Mouse (Mus musculus) neural tube, embryonic 10.5 days (tissue): ENCODE data around the gene Enox2.
"Not testable (repeated sequence)": the region's sequence is repeated elsewhere in the genome, so short reads cannot be mapped to it uniquely, and the experiment has no call there.

Experiments used
- DNase-seq: peaks from one replicate; pipeline ENCODE4 v3.0.0-alpha.2; 2017; ENCODE audit warnings: low spot score; ENCODE audit errors: extremely low spot score

Enox2 gene

DNA sequence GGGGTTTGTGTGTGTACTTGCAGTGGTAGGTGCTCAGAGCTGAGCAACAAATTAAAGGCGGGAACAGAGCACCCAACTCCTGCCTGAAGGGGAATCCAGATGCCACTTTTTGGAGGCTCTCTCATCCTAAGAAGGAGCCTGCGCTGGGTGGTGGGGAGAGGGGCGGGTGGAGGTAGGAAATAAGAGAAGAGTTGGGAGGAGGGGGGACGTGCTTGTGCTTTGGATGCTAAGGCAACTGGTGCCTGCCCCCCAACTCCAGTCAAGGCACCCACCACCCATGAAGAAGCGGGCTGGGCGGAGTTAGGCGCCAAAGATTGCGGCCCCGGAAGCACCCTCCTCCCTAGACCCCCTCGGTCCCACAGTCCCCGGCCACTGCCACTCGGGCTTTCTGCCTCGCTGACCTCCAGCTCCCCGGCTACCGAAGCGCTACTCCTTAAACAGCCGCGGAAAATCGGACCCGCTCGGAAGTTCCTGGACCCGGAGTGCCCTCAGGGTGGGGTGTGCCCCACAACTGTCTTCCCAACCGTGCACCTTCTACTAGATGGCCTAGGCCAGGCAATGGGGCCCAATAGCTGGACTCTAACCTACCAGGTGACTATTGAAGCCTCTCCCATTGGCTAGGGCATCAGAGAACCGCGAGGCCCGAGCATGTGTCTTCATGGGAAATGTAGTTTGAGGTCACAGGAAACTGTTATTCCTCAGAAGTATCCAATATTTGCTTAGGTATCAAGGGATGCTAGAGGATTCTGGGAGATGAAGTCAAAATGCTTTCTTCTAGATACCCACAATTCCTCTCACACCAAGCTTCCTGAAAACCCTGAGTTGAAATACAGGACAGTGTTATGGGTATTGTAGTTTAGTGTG, at the start of gene Enox2:
Gene Enox2 (minus strand): TSS at position 560 of the 864 bp plus-strand sequence.
- peak; percentile 71 for DNase-seq

DNA sequence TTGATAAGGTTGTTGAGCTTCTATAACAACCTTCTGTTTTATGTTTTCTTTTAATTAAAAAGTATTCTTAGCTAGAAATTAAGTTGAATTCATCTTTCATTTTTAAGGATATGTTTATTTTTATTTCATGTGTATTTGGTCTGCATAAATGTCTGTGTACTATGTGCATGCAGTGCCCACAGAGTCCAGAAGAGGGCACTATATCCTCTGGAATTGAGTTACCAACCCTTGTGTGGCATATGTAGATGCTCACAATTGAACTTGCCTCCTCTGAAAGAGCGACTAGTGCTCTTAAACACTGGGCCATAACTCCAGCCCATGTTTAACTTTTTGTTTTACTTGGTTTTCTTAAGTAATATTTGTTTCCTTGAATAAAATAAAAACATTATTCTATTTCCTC, 21.4 kb upstream of the Enox2 start:
- DNase-seq, result peak; percentile 15

DNA sequence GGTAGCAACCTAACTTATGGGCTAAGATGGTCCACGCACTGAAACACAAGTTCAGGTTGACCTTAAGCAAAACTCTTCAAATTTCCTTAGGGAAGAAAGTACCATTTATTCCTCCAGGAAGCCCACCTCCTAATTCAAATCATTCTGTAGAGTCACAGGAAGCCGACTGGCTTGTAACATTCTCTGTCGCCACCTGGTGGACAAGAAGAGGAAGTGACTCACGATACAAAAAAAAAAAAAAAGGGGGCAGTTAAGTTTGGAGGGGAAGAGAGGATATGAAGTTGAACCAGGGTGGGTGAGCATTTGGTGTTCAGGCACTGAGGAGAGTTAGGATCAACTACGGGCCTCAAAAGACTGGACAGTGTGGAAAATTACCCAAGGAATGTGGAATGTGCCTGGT, 18.6 kb upstream of the Enox2 start:
- no peak for DNase-seq

DNA sequence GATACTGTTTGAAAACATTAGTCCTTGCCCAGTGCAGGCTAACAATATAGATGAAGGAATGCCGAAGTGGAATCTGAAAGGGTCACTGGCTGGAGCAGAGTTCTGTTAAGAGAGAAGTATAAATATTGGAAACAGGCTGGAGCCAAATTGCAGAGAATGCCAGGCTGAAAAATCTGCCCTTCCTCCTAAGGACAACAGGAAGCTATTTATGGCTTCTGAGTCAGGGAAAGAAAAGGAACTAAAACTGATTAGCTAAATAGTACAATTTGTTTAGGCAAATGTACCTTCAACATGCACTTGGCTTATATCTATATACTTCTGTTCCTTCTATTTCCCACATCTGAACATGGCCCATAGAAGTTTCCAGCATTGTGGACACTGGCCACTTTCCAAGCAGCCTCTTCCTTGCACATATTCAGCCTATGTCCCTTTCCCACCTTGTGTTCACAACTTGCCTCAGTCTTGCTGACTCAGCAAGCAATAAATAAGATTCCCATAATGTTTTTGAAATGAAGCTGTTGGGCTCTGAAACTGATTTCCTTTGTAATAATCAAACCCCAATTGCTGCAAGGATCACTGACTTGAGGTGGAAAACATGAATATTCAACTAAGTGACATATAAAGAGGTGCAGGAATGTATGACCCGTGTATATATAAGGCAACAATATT, 8.0 kb downstream of the Enox2 start:
- no peak for DNase-seq

DNA sequence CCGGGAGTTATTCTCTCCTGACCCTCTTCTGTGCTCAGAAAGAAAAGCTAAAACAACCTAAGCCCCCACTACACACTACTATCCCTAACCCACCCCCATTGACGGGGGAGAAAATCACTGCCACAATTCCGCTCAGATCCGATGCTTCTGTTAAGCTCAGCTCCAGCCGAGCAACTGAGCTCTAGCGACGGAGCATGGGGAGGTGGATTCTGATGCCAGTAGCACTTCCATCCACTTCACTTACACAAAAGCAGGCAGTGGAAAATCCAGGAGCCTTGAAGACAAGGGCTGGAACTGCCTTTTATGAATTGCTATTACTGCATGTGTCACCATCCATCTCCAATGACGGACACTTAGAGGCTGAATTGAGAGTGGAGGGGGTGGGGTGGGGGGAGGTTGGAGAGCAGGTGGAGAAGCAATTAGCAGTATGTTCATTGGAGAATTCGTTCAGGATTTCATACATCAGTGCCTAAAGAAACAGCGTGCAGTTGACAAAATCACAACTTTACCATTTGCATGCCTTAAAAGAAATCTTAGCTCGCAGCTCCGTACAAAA, 14.5 kb downstream of the Enox2 start:
- DNase-seq, result no peak

DNA sequence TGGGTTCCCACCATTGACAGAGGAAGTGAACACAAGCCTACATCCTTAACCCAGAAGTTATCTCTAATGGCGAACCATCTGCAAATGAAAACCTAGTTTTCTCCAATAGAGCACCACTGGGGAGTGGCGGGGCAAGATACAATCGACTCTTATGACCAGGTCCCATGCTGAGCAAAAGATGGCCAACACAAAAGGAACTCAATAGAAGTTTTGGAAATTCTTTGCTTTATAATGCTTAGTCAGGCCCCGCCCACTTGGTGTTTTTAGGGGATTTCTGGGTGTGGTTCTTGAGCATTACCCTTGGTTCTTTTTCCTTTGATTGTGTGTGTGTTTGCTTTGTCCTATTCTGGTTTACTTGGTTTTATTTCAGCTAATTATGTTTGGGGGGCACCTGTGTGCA, 37.2 kb downstream of the Enox2 start:
- no peak for DNase-seq

DNA sequence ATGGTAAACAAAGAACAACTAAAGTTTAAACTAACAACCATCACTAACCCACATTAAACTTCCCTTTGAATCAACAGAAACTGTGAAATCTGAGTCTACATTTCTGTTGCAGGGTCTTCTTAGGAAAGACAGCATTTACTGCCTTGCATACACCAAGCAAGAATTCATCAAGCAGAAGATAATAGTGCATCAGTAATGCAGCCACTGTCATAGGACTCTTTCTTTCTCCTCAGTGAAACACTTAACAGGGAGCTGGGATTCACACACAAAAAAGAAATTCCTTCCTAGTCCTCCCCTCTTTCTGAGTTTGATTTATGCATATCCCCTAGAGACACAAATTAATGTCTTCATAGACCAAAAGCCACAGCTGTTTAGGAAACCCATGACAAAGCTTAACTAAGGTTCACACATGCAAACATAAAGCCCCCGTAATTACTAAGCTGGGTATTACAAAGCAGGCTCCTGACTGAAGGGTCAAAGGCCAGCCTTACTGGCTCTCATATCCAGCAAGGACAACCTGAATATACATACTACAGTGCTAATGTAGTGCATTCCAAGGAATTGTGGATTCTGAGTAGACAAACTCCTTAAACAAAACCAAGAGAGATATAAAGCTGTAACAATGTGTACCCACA, 62.1 kb downstream of the Enox2 start:
- DNase-seq, result no peak

DNA sequence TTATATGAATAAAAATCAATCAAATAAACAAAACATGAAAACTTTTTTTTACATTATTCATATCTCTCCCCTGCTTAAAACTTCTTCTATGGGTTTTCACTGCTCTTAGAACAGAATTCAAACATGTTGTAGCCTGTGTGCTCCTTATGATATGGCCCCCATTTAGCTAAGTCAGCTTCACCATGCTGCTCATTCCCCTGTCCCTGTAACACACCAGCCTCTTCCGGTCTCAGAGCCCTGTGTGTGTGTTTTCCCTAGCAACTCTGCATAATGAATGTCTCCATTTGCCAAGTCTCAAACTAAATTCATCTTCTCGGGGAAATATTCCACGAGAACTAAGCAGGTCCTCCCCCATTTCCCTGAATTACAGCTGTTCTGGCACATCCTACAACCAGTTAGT, 71.6 kb downstream of the Enox2 start:
- no peak for DNase-seq

DNA sequence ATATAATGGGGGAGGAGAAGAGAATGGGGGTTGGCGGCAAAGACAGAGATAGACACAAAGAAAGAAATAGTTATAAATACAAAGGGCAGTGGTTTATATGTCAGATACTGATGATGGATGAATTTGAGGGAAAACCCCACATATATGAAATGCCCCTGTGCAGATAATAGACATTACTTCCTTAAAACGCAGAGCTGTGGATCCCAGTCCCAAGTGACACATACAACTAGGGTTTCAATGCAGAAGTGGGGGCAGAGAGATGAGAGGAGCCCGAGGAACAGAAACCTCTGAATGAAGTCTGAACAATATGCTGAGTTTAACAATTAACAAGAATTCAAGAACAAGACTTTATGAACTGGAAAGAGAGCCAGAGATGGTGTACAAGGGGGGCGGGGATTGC, 91.7 kb downstream of the Enox2 start:
- DNase-seq, result no peak

DNA sequence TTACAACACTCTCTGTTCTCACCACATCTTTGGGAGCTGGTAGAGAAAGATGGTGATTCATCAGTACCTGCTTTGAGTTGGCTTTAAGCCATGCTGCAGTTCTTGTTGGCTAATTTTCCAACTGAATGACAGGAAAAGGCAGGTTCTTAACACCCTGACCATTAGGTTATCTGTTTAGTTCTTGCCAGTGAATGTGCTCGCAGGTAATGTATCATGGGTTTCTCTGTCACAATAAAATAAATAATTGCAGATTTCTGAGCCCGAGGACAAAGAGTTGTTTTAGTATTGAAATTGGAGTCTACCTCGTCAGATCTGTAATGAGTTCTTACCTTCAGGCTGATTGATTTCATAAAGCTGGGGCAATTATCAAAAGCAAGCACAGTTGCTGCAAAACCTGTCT, 106.9 kb downstream of the Enox2 start:
- no peak for DNase-seq

DNA sequence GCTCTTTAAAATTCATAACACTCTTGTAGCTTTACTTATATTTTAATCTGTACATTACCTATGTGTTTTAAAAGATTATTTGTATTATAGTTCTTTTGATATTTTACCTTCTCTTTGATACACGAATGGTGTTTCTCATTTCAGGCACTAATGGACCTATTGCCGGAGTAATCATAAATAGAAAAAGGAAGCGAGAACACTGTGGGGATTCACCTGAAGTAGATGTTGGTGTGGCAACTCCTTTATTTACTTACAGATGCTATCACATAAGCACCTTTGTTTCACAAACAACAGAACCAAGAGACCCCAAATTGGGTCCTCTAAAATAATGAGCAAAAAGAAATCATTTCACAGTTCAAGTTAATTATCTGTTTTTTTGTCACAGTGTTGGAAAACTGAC, 109.4 kb downstream of the Enox2 start:
- DNase-seq, result no peak

DNA sequence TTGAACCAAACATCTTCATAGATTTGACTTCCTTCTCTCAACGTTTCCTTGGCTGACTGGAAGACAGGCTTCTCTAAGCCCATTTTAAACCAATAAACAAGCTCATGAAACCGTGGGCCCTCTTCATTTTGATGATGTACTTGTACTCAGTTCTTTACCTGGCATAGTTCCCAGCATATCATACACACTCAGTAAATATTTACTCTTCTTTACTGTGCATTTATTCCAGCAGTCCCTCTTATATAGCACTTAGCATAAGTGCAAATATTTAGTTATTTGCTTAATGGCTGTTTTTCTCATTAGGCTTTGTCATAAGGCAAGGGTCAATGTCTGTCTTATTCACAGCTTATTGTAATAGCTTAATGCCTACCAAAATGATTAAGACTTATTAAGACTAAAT, 133.8 kb downstream of the Enox2 start:
- no peak for DNase-seq

DNA sequence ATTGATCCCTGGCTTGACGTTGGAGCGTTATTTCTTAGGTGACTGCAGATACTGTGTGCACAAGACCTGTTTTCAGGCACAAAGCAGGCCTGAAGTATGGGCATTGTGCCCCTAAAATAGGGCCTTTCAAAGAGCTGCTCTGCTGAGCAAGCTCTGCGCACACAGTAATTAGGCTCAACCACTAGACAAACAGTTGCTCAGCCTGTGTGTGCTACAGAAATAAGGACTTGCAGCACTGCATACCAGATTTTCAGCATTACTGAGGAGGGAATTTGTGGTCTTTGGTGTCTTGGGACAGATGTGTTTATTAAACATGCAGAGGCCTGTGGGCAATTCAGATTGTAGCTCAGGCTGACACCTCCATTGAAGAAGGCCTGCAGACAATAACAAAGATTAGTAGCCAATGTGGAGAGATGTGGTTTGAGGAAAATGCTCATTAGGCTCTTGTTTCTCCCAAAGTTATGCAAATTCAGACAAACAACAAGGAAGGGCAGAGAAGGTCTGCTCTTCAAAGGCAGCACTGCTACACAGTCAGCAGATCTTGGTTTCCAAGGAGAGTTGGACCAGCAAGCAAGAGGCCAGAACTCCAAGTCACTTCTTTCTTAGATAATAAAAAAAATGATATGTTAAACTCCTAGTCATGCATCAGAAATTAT, 163.2 kb downstream of the Enox2 start:
- no peak for DNase-seq

DNA sequence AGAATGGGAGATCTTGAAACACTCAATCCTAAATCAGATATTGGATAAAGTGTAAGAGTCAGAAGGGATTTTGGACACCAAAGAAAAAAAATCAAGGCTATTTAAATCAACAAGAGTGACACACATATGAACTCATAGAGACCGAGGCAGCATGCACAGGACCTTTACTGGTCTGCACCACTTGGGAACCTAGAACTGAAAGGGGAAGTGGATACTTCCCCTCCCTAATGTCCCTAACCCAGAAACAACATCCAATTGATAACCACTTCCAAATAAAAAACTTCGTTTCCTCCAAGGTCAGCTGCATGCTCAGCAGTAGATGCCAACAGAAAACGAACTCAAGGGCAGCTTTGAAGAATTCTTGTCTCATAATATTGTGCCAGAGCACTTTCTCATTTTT, 171.6 kb downstream of the Enox2 start:
- no peak for DNase-seq

DNA sequence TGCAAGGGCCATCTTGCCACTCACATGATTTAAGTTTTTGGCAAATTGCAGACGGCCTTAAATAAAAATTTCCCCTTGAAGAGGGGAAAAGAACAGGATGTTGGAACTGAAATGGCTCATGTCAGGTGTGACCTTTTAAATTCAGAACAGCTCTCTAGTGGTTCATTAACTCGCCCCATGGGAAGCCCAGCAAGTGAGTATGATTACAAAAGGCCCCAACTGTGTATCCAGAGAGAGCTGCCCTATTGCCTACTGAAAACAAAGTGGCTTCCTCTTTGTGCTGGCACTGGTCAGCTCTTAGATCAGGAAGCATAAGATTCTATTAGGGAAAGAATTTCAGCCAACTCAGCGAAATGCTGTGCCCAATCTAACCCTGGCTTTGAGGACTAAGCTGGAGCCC, 175.6 kb downstream of the Enox2 start:
- no peak for DNase-seq

DNA sequence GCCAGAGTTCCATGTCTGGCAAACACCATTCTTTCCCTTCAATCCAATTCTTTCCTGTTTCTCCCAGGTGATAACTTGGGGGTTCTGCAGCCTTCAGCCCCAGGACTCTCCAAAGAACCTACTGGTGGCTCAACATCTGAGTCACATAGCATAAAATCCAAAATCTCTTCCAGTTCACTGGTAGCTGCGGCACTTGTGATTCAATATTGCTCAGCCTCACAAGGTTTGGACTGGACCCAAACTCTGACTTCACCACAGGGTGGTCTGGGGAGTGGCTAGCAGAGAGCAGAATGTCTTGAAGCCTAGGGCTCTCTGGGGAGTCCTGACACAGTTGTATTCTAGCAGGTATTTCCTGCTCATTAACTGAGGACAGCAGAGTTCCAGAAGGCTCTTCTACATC, 187.5 kb downstream of the Enox2 start:
- not testable (repeated sequence) for DNase-seq

DNA sequence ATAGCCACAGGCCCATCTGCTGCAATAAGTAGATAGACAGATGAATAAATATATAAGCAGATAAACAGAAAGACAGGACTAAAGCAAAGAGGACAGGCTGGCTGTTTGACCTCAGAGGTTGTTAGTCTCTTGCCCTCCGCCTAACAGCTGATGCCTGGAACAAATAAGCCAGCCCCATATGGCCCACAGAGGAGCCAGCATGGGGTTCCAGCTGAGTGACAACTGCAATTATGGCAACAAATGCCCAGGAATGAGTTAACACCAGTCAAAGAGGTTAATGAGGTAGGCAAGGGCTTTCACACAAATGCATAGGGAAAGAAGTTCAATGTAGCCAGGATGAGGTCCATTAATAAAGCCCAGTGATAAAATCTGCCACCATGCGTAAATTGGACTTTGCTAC, 191.8 kb downstream of the Enox2 start:
- DNase-seq, result peak; percentile 16

DNA sequence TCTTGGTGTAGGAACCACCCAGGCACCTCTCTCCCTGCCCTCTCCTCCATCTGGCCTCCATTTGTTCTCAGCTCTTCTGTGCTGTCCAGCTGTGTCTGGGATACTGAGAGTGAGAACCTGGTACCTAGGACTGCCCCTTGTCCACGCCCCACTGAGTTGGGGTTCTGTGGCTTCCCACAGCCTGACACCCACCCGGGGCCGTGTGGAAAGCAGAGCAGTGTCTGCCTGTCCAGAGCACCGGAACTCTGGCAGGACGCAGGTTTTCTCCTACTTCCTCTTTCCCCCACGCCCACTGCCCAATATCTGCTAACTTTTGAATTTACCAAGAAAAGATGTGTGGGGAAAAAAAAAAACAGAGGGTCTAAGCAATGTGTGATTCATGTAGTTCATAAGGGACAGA, 213.0 kb downstream of the Enox2 start:
- no peak for DNase-seq

DNA sequence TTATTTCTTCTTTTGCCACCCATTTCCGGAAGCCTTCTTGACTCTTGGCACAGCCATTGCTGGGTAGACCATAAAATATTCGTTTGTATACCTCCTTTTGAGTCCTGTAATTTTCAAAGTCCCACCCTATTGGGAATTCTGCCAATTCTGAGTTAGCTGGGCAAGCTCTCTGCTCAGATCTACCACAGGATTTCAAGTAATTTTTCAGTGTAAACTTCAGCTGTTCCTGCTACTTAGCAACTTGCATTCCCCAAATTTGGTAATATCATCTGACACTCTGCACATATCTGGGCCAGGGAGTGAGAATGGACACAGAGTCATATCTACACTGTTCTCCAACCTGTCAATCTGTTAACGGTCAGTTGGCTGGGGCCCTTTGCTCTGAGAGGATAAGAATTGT, 214.5 kb downstream of the Enox2 start:
- DNase-seq, result no peak

DNA sequence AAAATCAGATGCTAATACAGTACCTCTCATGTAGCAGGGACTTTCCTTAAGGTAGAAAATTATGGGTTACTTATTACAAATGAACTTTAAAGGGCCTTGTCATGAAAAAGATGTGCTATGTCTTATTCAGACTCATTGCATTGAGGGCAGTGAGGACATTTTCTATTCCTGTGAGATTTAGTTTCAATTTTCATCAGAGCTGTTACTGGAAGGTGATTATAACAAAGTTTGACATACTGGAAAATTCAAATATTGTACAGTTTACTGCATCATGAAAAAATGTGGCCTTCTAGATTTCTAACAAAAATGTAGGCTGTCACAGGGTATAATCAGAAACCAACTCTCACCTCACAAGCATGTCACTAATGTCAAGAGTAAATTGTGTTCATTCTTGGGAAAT, 242.9 kb downstream of the Enox2 start:
- no peak for DNase-seq

DNA sequence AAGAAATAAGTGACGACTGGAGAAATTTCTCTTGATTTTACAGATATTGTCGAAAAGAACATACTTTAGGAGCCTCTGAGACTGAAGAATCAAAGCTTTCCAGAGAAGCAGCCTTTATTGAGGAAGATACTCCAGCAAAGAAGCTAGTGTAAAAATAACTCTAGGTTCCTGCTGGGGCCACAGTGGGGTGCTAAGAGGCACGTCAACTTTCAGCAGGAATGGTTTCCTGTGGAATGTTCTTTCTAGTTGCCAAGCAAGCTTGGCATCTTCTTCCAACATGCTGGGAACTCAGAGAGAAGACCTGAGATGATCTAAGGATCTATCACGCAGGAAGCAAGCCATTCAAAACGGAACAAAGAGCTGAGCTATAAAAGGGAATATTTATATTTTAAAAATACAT, 278.3 kb downstream of the Enox2 start:
- DNase-seq, result no peak

DNA sequence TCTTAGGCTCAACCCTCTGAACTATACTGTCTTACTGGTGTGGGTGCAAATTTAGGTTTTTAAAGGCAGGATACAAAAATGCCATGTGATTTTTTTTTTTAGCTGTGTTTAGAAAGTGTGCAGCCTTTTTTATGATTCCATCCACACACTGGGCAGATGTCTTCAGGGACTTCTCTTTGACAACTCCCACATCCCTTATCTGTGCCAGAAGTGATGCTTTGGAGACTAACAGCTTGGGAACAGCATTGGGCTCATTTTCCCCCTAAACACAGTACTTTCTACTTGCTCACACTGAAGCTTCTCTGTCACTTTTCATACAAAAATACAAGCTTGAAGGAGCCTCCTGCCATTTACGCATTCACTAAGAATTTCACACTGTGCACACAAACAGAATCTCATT, 282.4 kb downstream of the Enox2 start:
- no peak for DNase-seq
